Mouse (Mus musculus) forebrain, embryonic 10.5 days (tissue): Measurements from ENCODE around the gene Tprn. TPM values are rescaled to one million over a fixed set of nuclear protein-coding genes. Genes with fewer than 3 reads are reported as not detected.
"Not testable (repeated sequence)": the region's sequence is repeated elsewhere in the genome, so short reads cannot be mapped to it uniquely, and the experiment has no call there.

Source experiments
- DNase-seq: peaks from one replicate; pipeline ENCODE4 v3.0.0-alpha.2; 2017; ENCODE audit warnings: low spot score; ENCODE audit errors: extremely low spot score
- H3K27ac ChIP-seq: fragments of 300-500 bp; sonication (generic); 2 replicates; pipeline ENCODE4 v1.5.1; 2016; ENCODE audit warnings: mild to moderate bottlenecking
- H3K27me3 ChIP-seq: fragments of 300-500 bp; sonication (generic); 2 replicates; pipeline ENCODE4 v1.6.1; 2016; ENCODE audit warnings: mild to moderate bottlenecking; ENCODE audit not compliant: poor library complexity, severe bottlenecking
- H3K36me3 ChIP-seq: fragments of 300-500 bp; sonication (generic); replicated peaks from 2 replicates; pipeline ENCODE4 v1.6.1; 2016; ENCODE audit warnings: mild to moderate bottlenecking, moderate library complexity
- H3K4me1 ChIP-seq: fragments of 300-500 bp; sonication (generic); 2 replicates; pipeline ENCODE4 v1.6.1; 2016
- H3K4me3 ChIP-seq: fragments of 300-500 bp; sonication (generic); 2 replicates; pipeline ENCODE4 v1.5.1; 2016; ENCODE audit warnings: mild to moderate bottlenecking, moderate library complexity
- H3K9me3 ChIP-seq: fragments of 300-500 bp; sonication (generic); 2 replicates; pipeline ENCODE4 v1.6.1; 2016; ENCODE audit warnings: mild to moderate bottlenecking, moderate library complexity
- WGBS: fragments of 180-500 bp; shearing (Covaris S2); methylation state at CpG from one replicate; pipeline ENCODE4 v1.1.7; 2016; 5-methylcytosine and 5-hydroxymethylcytosine counted together
- polyA plus RNA-seq: library from polyadenylated mRNA; unstranded; fragments of >200 nt; fragmentation: Nextera tagmentation; extraction: Ambion mirVana; gene quantifications from 2 replicates; pipeline ENCODE4 v1.2.1, GENCODE M21; 2016

The Tprn gene
- polyA plus RNA-seq, 1 experiment from 2014 or later = 6.5 TPM

- Histone ChIP-seq H3K27me3 (peaks cover 57% of the 10 kb centered on the region), H3K4me1 (peaks cover 34% of the 10 kb centered on the region), H3K36me3 (peaks cover 8% of the 10 kb centered on the region), H3K27ac (peak overlapping the region; percentile 71), H3K9me3 (no peaks in the 10 kb centered on the region), H3K4me3 (peak overlapping the region; percentile 76)
- WGBS = 46% methylated on average over 8 of the region's 8 CpGs
- no peak for DNase-seq
Measured at GRCm38 (mm10) chr2:25240310-25240709, 22.1 kb upstream of the Tprn start.

GRCm38 (mm10) chr2:25240723-25241437 is 21.5 kb upstream of the Tprn start:
- Histone ChIP-seq H3K4me1 (peaks cover 34% of the 10 kb centered on the region), H3K9me3 (no peaks in the 10 kb centered on the region), H3K4me3 (peak overlapping the region; percentile 76), H3K27me3 (peaks cover 56% of the 10 kb centered on the region), H3K36me3 (peaks cover 14% of the 10 kb centered on the region), H3K27ac (peak overlapping the region; percentile 84)
- DNase-seq = peak; percentile 77
- 2% methylated on average over 29 of the region's 29 CpGs for WGBS

- Histone ChIP-seq H3K9me3 (no peaks in the 10 kb centered on the region), H3K27ac (peak overlapping the region; percentile 84; the same call in 1 of the 2 replicates), H3K4me3 (peak overlapping the region; percentile 76), H3K27me3 (peaks cover 51% of the 10 kb centered on the region), H3K36me3 (peaks cover 19% of the 10 kb centered on the region), H3K4me1 (peaks cover 34% of the 10 kb centered on the region)
- WGBS = 8% methylated on average over 6 of the region's 6 CpGs
- no peak for DNase-seq
Measured at GRCm38 (mm10) chr2:25241438-25241775, 21.0 kb upstream of the Tprn start.

- H3K4me1 ChIP-seq = peaks cover 34% of the 10 kb centered on the region
- peaks cover 26% of the 10 kb centered on the region for H3K36me3 ChIP-seq
- WGBS = under 1% methylated on average over 59 of the region's 59 CpGs
- peaks cover 49% of the 10 kb centered on the region for H3K27me3 ChIP-seq
- H3K27ac ChIP-seq = peak within 1 kb of the TSS; percentile 84
- no peak for DNase-seq
- no peaks in the 10 kb centered on the region for H3K9me3 ChIP-seq
- H3K4me3 ChIP-seq = peak within 1 kb of the TSS; percentile 76
Measured at GRCm38 (mm10) chr2:25242101-25242506, 20.3 kb upstream of the Tprn start, which contains the start of the genes Rnf208 and Cysrt1. Rnf208 (plus strand) TSS chr2:25242255. Cysrt1 (minus strand) TSS chr2:25242452.

- Histone ChIP-seq H3K27ac (peak overlapping the region; percentile 84), H3K4me3 (peak overlapping the region; percentile 76), H3K4me1 (peaks cover 34% of the 10 kb centered on the region)
Measured at GRCm38 (mm10) chr2:25243342-25243741, 19.1 kb upstream of the Tprn start.

GRCm38 (mm10) chr2:25244144-25244543 is 18.3 kb upstream of the Tprn start:
- no peak overlapping the region; the same call in 1 of the 2 replicates for H3K4me3 ChIP-seq
- H3K9me3 ChIP-seq = no peaks in the 10 kb centered on the region
- no peak overlapping the region for H3K27ac ChIP-seq
- peaks cover 46% of the 10 kb centered on the region for H3K27me3 ChIP-seq
- peaks cover 34% of the 10 kb centered on the region for H3K4me1 ChIP-seq
- 85% methylated on average over 4 of the region's 4 CpGs for WGBS
- DNase-seq = no peak
- peaks cover 47% of the 10 kb centered on the region for H3K36me3 ChIP-seq

More at GRCm38 (mm10) chr2:25243342-25243741, 19.1 kb upstream of the Tprn start:
- Histone ChIP-seq H3K36me3 (peaks cover 39% of the 10 kb centered on the region), H3K9me3 (no peaks in the 10 kb centered on the region), H3K27me3 (peaks cover 49% of the 10 kb centered on the region)
- DNase-seq = no peak
- 78% methylated on average over 8 of the region's 8 CpGs for WGBS

- Histone ChIP-seq H3K27ac (no peak within 1 kb of the TSS), H3K4me3 (no peak within 1 kb of the TSS), H3K27me3 (peaks cover 30% of the 10 kb centered on the region), H3K4me1 (peaks cover 21% of the 10 kb centered on the region), H3K9me3 (no peaks in the 10 kb centered on the region), H3K36me3 (peaks cover 70% of the 10 kb centered on the region)
- 90% methylated on average over 10 of the region's 10 CpGs for WGBS
- DNase-seq = no peak
Measured at GRCm38 (mm10) chr2:25246183-25247072, 16.0 kb upstream of the Tprn start, which contains the start of gene AL732309.1. AL732309.1 (minus strand) TSS chr2:25246863.

GRCm38 (mm10) chr2:25252331-25252730 is 10.1 kb upstream of the Tprn start:
- no peak overlapping the region for H3K4me3 ChIP-seq
- WGBS = 90% methylated on average over 1 of the region's 1 CpGs
- no peaks in the 10 kb centered on the region for H3K27me3 ChIP-seq
- peaks cover 19% of the 10 kb centered on the region for H3K4me1 ChIP-seq
- H3K36me3 ChIP-seq = peaks cover 64% of the 10 kb centered on the region
- H3K27ac ChIP-seq = no peak overlapping the region
- no peaks in the 10 kb centered on the region for H3K9me3 ChIP-seq
- DNase-seq = no peak

- Histone ChIP-seq H3K4me3 (peak within 1 kb of the TSS; percentile 88), H3K4me1 (peaks cover 19% of the 10 kb centered on the region), H3K27ac (peak within 1 kb of the TSS; percentile 92), H3K27me3 (no peaks in the 10 kb centered on the region), H3K36me3 (peaks cover 34% of the 10 kb centered on the region), H3K9me3 (no peaks in the 10 kb centered on the region)
- WGBS = under 1% methylated on average over 39 of the region's 39 CpGs
- DNase-seq = peak; percentile 93
Measured at GRCm38 (mm10) chr2:25255284-25255779, 7.1 kb upstream of the Tprn start, which contains the start of gene Tmem203. Tmem203 (plus strand) TSS chr2:25255439.

- DNase-seq = not testable (repeated sequence)
Measured at GRCm38 (mm10) chr2:25256443-25257109, 5.8 kb upstream of the Tprn start.

GRCm38 (mm10) chr2:25257250-25257649 is 5.2 kb upstream of the Tprn start:
- peaks cover 15% of the 10 kb centered on the region for H3K36me3 ChIP-seq
- H3K27me3 ChIP-seq, H3K9me3 ChIP-seq, DNase-seq, H3K4me3 ChIP-seq, H3K27ac ChIP-seq: not testable (repeated sequence)
- 89% methylated on average over 5 of the region's 5 CpGs for WGBS
- peaks cover 27% of the 10 kb centered on the region for H3K4me1 ChIP-seq

More at GRCm38 (mm10) chr2:25256443-25257109, 5.8 kb upstream of the Tprn start:
- Histone ChIP-seq H3K4me3 (peak overlapping the region; percentile 88), H3K4me1 (peaks cover 20% of the 10 kb centered on the region), H3K36me3 (peaks cover 22% of the 10 kb centered on the region)
- not testable (repeated sequence) for H3K9me3 ChIP-seq, H3K27me3 ChIP-seq, H3K27ac ChIP-seq
- 67% methylated on average over 12 of the region's 12 CpGs for WGBS

GRCm38 (mm10) chr2:25258887-25259286 is 3.5 kb upstream of the Tprn start:
- Histone ChIP-seq H3K4me3 (no peak overlapping the region), H3K36me3 (no peaks in the 10 kb centered on the region), H3K4me1 (peaks cover 40% of the 10 kb centered on the region), H3K27me3 (peaks cover 11% of the 10 kb centered on the region), H3K9me3 (no peaks in the 10 kb centered on the region), H3K27ac (no peak overlapping the region)
- DNase-seq = no peak
- 53% methylated on average over 2 of the region's 2 CpGs for WGBS
